Mouse (Mus musculus) retina, adult 2 months (tissue): ENCODE results near the gene Cand2.
"Not testable (repeated sequence)": the region's sequence is repeated elsewhere in the genome, so short reads cannot be mapped to it uniquely, and the experiment has no call there.

ENCODE experiments used
- DNase-seq: peaks from one replicate; pipeline ENCODE4 v3.0.0-alpha.2; 2012; ENCODE audit warnings: low read depth, low spot score

Gene Cand2

GRCm38 (mm10) chr6:115773966-115774413 is 348 bp upstream of the Cand2 start:
- DNase-seq, result no peak

DNA sequence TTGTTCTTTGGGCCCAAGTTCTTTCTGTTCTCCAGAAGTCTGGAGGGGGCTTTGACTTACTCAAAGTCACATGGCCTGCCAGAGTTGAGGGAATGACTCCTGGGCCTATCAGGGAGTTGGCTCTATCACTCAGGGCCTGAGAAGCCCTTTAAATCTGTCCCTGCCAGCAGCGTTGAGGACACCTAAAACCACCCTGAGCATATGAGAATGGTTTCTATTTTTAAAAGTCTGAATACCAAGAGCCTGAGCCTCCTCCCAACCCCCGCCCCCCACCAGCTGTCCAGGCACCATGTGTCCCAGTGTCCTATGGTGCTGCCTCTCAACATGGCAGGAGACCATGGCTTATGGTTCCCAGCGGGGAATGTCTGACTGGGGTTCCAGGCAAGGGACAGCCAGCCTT is 1.5 kb downstream of the Cand2 start:
- no peak for DNase-seq

DNA sequence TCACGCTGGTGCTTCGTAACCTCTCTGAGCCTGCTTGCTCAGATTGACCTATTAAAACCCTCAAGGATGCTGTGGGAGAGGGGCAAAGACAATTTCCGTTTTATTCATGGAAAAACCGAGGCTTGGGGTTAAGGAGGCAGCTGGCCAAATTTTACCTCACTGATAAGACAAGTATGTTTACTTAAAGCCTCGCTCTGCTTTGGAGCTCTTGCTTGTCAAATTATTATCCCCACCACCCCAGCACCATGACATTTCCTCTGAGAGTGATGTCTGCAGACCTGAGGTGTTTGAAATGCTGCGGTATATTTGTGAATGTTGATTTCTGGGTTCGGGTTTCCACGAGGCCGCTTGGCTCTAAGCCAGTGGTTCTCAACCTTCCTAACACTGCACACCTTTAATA is 2.0 kb downstream of the Cand2 start:
- no peak for DNase-seq

DNA sequence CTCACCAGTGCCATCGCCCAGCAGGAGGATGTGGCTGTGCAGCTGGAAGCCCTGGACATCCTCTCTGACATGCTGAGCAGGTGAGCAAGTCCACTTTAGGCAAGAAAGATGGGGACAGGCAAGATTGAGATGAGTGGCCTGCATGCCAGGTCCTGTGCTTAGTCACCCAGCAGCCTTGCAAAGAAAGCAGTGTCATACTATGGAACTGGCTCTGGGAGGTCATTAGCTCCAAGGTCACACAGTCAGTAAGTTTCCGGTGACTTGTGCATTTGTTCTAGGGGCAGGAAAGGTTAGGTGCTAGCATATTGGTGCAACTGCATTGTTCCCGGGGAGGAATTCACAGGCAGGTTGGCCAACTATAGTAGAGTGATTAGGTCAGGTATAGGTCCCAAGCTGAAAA is 8.4 kb downstream of the Cand2 start:
- no peak for DNase-seq

DNA sequence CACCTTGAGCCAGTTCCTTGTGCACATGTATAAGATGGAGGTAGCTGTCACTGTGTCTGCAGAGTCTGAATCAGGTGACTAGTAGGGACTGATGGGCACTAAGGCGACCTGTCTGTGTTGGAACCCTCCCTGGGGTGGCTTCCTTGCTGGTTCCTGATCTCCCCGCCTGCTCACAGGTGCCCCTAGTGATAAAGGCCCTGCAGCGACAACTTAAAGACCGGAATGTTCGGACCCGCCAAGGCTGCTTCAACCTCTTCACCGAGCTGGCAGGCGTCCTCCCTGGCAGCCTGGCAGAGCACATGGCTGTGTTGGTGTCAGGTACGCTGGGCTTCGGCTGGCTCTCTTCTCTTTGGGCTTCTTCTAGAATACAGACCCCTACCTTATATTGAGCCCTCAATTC is 16.7 kb downstream of the Cand2 start:
- no peak for DNase-seq

- no peak for DNase-seq
Observed at GRCm38 (mm10) chr6:115791842-115792686, 17.7 kb downstream of the Cand2 start.

- no peak for DNase-seq
Observed at GRCm38 (mm10) chr6:115792691-115793215, 18.4 kb downstream of the Cand2 start.

- no peak for DNase-seq
Observed at GRCm38 (mm10) chr6:115801811-115802210, 27.5 kb downstream of the Cand2 start.

DNA sequence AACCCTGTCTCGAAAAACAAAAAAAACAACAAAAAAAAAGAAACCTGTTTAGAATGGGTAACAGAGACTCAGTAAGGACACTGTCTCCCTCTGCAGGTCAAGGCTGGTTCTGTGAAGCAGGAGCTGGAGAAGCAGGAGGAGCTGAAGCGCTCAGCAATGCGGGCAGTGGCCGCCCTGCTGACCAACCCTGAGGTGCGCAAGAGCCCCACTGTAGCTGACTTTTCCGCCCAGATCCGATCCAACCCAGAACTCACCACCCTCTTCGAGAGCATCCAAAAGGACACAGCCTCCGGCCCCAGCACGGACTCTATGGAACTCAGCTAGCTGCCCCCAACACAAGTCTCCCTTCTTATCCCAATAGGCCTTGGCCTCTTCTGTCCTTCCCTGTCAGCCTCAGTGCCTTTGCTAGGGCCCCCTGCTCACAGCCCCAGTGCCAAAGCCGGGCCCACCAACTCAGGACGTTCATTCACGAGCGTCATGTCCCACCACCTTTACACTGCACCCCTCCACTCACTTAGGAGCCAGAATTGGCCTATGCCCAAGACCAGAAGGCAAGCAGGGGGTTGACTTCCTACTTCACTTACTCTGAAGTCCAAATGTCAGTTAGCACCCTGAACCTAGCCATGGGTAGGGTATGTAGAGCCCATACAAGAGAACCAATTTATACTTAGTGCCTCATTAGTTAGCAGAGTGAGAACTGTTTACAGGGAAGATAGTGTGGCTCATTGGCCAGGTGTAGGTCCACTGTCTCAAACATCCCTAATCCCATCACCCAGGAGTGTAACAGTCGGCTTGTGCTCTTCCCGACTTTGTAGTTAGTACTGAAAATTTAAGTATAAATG is 29.4 kb downstream of the Cand2 start:
- DNase-seq, result no peak

DNA sequence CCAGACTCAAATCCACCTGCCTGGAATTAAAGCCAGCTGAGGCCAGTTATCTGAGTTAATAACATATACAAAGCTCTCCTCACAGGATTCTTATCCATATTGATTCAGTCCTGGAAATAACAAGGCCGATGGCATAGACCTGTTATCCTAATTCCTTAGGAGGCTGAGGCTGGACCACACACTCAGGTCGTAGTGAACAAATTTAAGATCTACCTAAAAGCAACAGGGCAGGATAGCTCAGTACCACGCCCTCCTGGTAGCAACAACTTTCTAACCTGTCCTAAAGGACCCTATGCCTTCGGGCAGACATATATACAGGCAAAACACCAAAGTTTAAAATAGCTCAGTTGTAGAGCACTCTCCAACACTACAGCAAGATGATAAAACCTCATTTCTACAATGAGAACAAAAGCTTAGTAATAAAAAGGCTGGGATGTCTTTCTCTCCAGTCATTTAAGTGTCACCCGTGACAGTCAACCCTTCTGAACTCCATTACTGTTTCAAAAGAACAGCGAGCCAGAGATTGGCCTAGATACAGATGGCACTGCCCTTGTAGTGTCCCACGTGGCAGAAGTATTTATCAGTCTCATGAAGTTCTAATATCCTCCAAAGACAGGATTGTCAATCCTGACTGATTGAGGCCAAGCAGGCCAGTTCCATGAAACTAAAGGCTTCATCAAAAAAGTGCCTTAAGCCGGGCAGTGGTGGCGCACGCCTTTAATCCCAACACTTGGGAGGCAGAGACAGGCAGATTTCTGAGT is 30.3 kb downstream of the Cand2 start:
- DNase-seq, result no peak

- DNase-seq, result no peak
Observed at GRCm38 (mm10) chr6:115807464-115808195, 33.3 kb downstream of the Cand2 start.

- no peak for DNase-seq
Observed at GRCm38 (mm10) chr6:115808196-115808487, 33.8 kb downstream of the Cand2 start.

- peak; percentile 89 for DNase-seq
Observed at GRCm38 (mm10) chr6:115808488-115809231, 34.3 kb downstream of the Cand2 start, which contains the start of gene Rpl32. Gene Rpl32, minus strand, starts transcription at chr6:115808747.

DNA sequence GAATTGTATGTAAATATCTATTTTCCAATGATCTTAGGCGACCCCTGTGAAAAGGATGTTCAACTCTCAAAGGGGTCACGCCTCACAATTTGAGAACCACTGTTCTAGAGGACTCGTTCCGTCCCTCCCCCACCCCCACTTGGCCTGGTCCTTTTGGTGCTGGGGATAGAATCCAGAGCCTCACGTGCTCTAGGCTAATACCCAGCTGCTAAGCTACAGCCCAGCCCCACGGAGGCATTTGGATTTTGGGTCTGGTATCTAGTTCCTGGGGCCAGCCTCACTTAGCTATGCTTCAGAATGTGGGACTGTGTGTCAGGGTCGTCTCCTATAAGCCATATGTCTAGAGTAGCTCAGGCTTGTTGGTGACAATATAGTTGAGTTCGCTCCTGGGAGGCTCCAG is 37.3 kb downstream of the Cand2 start:
- DNase-seq, result no peak

DNA sequence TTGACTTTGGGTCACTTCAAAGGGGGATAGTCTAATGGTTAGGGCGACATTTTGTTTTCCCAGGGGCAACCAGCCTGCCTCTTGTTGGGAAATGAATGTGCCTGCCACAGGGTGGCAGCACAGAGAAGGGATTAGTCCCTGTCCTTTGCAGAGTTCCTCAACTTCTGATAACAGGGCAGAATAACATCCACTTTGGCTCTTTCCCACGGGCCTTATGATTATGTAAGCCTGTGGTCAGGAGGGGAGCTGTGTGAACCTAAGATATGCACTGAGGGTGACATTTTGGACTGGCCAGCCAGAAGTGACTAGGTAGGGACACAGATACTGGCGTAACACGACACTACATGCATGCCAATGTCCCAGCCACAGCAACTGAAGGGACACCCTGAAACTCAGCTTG is 39.8 kb downstream of the Cand2 start:
- no peak for DNase-seq

DNA sequence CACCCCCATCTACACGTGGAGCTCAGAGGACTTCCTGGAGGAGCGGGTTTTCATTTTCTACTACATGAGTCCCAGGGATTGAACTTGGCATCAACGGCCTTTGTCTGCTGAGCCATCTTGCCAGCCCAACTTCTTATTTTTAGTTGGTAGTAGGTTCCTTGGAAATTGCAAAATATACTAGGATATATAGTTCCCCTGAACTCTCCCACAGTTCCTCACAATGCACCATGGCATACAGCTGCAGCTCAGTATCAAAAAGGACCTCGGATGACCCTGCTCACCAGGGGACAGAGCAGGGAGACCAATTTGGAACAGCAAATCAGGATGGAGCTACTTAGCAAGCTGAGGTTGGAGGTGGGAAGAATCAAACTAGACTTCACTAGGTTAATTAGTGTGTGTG is 40.7 kb downstream of the Cand2 start:
- no peak for DNase-seq

GRCm38 (mm10) chr6:115818129-115818528 is 43.8 kb downstream of the Cand2 start:
- no peak for DNase-seq

DNA sequence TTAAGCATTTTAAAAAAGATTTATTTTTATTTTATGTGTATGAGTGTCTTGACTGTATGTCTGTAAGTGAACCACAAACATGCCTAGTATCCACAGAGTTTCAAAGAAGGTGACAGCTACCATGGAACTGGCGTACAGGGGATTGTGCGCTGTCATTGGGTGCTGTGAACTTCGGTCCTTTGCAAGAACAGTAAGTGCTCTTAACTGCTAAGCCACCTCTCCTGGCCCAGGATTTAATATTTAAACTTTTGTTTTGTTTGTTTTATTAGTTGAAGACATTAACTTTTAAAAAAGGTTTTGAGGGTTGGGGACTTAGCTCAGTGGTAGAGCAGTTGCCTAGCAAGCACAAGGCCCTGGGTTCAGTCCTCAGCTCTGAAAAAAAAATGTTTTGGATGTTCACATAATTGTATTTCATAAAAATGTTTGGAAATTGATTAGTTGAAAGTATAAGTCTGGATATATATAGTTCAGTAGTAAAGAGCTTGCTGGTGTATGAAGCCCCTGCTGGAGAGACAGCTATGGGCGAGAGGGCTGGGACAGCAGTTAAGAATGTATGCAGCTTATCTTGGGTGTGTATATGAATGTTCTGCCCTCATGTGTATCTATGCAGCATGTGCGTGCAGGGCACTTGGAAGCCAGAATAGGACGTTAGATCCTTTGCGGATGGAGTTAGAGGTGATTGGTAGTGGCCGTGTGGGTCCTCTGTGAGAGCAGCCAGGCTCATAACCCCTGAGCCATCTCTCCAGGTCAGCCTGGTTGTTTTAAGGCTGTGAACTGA is 47.1 kb downstream of the Cand2 start:
- DNase-seq, result no peak

DNA sequence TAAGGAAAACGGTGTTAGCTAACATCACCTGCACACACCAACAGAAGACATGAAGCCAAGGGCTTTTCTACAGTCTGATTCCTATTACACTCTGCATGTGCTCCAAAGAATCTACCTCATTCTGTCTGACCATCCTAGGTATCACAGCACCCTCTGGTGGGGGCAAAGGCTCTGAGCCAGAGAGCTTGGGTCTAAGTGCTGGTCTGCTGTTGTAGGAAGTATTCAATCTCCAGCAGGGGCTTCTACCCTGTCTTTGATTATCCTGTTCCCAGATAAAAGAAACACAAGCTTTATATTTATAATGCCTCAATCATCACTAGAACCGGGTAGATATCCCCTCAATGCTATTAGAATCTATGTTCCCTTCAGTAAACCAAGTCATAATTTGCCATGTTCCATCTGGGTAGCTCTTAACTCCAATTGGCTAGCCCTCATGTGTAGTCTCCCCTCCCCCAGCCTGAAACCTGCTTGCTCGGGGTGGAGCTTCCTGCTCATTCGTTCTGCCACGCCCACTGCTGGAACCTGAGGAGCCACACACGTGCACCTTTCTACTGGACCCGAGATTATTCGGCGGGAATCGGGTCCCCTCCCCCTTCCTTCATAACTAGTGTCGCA is 49.6 kb downstream of the Cand2 start:
- not testable (repeated sequence) for DNase-seq
